In the genomic region with DNA sequence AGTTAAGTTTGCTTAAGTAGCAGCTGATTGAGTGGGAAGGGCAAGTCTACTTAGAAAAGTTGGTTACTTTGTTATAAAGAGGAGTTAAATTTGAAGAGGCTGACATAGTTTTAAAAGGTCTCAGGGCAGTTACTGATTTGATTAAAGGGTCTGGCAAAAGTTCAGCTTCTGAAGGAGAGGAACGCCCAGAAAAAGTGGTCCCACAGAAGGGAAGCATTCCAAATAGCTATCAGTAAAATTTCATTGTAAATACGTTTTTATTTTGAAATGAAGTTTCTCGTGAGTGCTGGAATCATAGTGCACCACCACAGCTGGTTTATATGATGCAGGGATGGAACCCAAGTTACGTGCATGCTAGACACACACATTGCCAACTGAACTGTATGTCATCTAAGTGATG, we compare ENCODE assay signal across 19 mouse cellular contexts. TPM values are rescaled to one million over a fixed set of nuclear protein-coding genes. Genes with fewer than 3 reads are reported as not detected.
"Had no signal": no experiment of that assay in that cellular context is flagged by ENCODE, and none has a peak within 500 bp of the region (broad histone marks: within the 10 kb centered on the region; RNA-seq: fewer than 3 reads in every experiment).

No protein-coding gene starts in this region.

- DNase-seq: liver, postnatal 0 days; lung, adult 2 months; lung, postnatal 14 days; lung, postnatal 36 days; right cerebral cortex, postnatal 14 days; thymus, adult 2 months; thymus, postnatal 14 days; thymus, postnatal 36 days had no signal

- H3K9me3 ChIP-seq: lung, embryonic 15.5 days; megakaryocyte, embryonic 14.5 days; midbrain, embryonic 13.5 days; midbrain, embryonic 15.5 days; neural tube, embryonic 12.5 days; stomach, embryonic 15.5 days had no signal

- H3K27ac ChIP-seq: lung, embryonic 15.5 days; macrophage; midbrain, embryonic 13.5 days; midbrain, embryonic 15.5 days; neural tube, embryonic 12.5 days; stomach, embryonic 15.5 days; stomach, postnatal 0 days had no signal

- H3K4me2 ChIP-seq: lung, embryonic 15.5 days; midbrain, embryonic 11.5 days; midbrain, embryonic 13.5 days; midbrain, embryonic 15.5 days; neural tube, embryonic 12.5 days; stomach, embryonic 15.5 days had no signal

- H3K4me1 ChIP-seq: midbrain, embryonic 13.5 days; midbrain, embryonic 15.5 days; neural tube, embryonic 12.5 days had no signal

- H3K27me3 ChIP-seq: lung, embryonic 15.5 days; megakaryocyte, embryonic 14.5 days; midbrain, embryonic 13.5 days; midbrain, embryonic 15.5 days; neural tube, embryonic 12.5 days; stomach, embryonic 15.5 days had no signal

- H3K4me3 ChIP-seq: lung, embryonic 15.5 days; megakaryocyte, embryonic 14.5 days; midbrain, embryonic 13.5 days; midbrain, embryonic 15.5 days; neural tube, embryonic 12.5 days; stomach, embryonic 15.5 days had no signal

- ATAC-seq: liver, postnatal 0 days; lung, postnatal 0 days; midbrain, embryonic 13.5 days; midbrain, embryonic 15.5 days had no signal

- H3K9ac ChIP-seq: liver, postnatal 0 days; lung, embryonic 15.5 days; midbrain, embryonic 13.5 days; midbrain, embryonic 15.5 days; neural tube, embryonic 12.5 days; stomach, embryonic 15.5 days had no signal

RNA-seq across cellular contexts. Expression of a gene that starts 16.6 kb away (rescaled TPM):
- total RNA-seq: midbrain, postnatal 0 days had no signal
